Mouse (Mus musculus): ENCODE measurements around the gene Pip. TPM values are rescaled to one million over a fixed set of nuclear protein-coding genes. Genes with fewer than 3 reads are reported as not detected.

The Pip gene
- total RNA-seq (2021): not detected

DNA sequence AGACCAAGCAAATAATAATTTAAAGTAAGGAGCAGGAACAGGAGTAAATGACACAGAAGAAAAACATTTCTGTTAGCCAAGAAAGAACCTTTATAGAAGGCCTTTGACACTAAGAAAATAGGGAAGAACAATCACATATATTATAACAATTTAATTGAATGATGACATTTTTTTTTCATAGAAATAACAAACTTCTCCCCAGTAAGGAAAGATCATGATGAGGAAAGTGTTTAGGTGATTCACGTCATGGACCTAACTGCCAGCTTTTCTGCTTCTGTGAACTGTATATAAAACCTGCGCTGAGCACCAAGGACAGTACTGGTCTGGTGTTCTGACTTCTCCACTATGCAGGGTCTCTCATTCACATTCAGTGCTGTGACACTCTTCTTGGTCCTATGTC is at the start of gene Pip:
Pip (plus strand) TSS at position 301 of the 400 bp plus-strand sequence.
- no peak for DNase-seq (ENCODE audit: extremely low spot score in 1 of 2, low spot score in 1 of 2)

DNA sequence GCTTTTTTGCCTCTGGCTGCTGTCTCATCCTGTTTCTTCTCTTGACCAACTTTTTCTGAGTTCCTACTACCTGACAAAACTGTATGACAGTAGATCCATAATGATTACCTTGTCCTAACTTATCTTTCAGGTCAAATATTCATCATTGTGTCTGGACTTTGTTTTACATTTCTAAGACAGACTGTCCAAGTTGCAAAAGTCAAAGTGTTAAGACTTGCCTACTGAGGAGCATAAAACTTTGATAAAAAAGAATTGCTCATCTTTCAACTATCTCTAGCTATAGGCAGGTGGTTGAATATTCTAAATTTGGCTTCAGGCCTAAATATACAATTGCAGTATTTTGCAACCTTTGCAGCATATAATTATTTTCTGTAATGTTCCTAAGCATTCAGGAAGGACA is 23.2 kb upstream of the Pip start:
- no peak for DNase-seq (ENCODE audit: extremely low spot score in 1 of 2, low spot score in 1 of 2)

DNA sequence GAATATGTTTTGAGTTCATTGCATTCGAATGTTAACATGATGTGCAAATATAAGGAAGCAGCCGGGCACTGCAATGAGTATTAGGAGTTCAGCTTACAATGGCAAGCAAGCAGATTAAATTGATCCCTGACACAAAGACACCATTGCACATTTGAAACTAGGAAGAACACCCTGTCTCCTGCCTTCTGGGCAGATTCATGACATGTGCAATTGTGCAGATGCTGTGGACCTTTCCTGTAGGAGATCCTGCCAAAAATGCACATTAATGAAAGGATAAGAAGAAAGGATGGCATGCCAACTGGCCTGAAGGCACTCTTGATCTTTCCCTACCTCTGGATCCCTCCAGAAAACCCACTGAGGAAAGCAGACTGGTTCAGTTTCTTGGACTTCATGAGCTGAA is 17.8 kb upstream of the Pip start:
- no peak for DNase-seq (ENCODE audit: extremely low spot score in 1 of 2, low spot score in 1 of 2)

DNA sequence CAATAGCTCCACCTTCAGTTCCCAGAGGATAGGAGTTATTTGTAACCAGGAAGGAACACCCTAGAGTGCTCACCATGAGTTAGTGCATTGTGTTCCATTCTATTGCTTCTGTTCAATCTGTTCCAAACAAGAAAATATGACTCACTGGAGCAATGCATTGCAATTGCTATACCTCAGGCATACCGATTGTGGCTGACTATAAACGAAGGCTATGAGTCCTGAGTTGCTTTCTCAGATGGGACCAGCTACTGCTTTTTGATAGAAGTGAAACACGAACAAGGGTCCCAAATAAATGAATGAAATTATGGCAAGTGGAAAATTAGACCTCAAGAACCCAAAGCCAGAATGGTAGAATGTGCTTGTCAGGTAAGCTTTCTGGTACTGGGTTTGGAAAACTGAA is 5.4 kb downstream of the Pip start, which contains the start of gene Sval2:
Sval2 (plus strand) TSS at position 301 of the 400 bp plus-strand sequence.
- DNase-seq (ENCODE audit: extremely low spot score in 1 of 2, low spot score in 1 of 2): no peak

DNA sequence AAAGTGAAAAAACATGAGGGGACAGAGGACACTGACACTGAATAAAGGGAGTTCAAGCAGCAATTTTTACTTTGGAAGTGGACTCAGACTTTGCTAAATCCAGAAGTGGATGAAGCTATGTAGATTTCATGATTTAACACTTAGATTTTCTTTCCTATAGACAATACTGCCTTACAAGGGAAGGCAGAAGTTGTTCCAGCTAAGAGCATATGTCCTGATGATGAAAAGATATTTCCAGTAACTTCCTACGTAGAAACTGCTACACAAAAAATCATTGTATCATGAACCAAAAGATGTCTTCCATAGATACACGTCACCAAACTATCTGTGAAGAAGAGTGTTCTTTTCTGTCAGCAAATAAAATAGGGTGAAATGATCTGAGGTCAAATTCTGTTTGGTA is 16.7 kb downstream of the Pip start:
- DNase-seq (ENCODE audit: extremely low spot score in 1 of 2, low spot score in 1 of 2): no peak

Other genes starting within 250 kb of the Pip start
- 10 to 100 TPM; 67.6 to 67.9 TPM for gene Ephb6, start 242.1 kb upstream of the Pip start, total RNA-seq (2021)
- 1 to 10 TPM in 1 of 2 experiments, under 1 TPM in 1; 0.57 to 1.2 TPM for gene Trpv6, start 211.1 kb upstream of the Pip start, total RNA-seq (2021)
- not detected for gene Trpv5, start 166.8 kb upstream of the Pip start, total RNA-seq (2021)
- not detected for gene Llcfc1, start 163.1 kb upstream of the Pip start, total RNA-seq (2021)
- gene Kel, start 143.2 kb upstream of the Pip start, total RNA-seq (2021): not detected
- not detected for gene Olfr459, start 72.4 kb upstream of the Pip start, total RNA-seq (2021)
- not detected for gene Sval2, start 5.5 kb downstream of the Pip start, total RNA-seq (2021)
- gene Sval1, start 104.1 kb downstream of the Pip start, total RNA-seq (2021): not detected
- gene Sval3, start 120.6 kb downstream of the Pip start, total RNA-seq (2021): not detected
- gene Sva, start 190.9 kb downstream of the Pip start, total RNA-seq (2021): not detected

Data from layer of hippocampus, postnatal 25 days (tissue).